Mouse (Mus musculus): Measurements from ENCODE around the gene Bmp2. TPM values are rescaled to one million over a fixed set of nuclear protein-coding genes. Genes with fewer than 3 reads are reported as not detected.
A peak's percentile ranks its signal among the peaks of the same experiment; 100 is the strongest.

The Bmp2 gene
- polyA plus RNA-seq, 1 experiment: 1.9 TPM

DNA sequence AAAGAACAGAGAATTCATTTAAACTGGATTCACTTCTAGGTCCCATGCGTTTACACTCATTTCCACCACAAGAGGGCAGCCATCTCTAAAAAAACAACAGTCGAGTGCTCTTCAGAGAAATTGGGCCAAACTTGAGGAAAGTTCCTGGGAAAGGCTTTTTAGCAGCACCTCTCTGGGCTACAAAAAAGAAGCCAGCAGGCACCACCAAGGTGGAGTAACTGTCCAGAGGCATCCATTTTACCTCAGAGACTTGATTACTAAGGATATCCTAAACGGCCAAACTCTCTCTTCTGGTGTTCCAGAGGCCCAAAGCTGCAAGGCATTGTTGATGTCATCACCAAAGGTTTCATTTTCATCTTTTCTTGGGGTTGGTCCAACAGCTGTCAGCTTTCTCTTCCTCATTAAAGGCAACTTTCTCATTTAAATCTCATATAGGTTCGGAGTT is 1.7 kb upstream of the Bmp2 start:
- peaks cover 5% of the 10 kb centered on the region; the same call in 1 of the 2 replicates for H3K27me3 ChIP-seq (ENCODE audit: control insufficient read depth, insufficient read depth, low read length)
- TF ChIP-seq CTCF (IDR thresholded peaks at IDR 0.05; ENCODE audit: borderline replicate concordance, insufficient read depth, low read depth, low read length) (peak; percentile 33; the same call in 1 of the 2 replicates), POLR2A (IDR thresholded peaks at IDR 0.05; ENCODE audit: borderline replicate concordance, insufficient read depth, low read length) (no peak)
- DNase-seq: peak; percentile 44 to 45
- H3K4me1 ChIP-seq (ENCODE audit: control insufficient read depth, insufficient read depth, low read length): no peaks in the 10 kb centered on the region
- no peak overlapping the region for H3K27ac ChIP-seq (ENCODE audit: insufficient read depth, low read length)
- no peak overlapping the region for H3K4me3 ChIP-seq (replicated peaks; ENCODE audit: insufficient read depth, low read depth, low read length)
- 13% methylated on average over 4 of the region's 4 CpGs for WGBS

GRCm38 (mm10) chr2:133552842-133553465 is 995 bp downstream of the Bmp2 start:
- Histone ChIP-seq H3K4me1 (ENCODE audit: control insufficient read depth, insufficient read depth, low read length) (no peaks in the 10 kb centered on the region), H3K27me3 (ENCODE audit: control insufficient read depth, insufficient read depth, low read length) (peaks cover 5% of the 10 kb centered on the region; the same call in 1 of the 2 replicates), H3K27ac (ENCODE audit: insufficient read depth, low read length) (no peak overlapping the region), H3K4me3 (replicated peaks; ENCODE audit: insufficient read depth, low read depth, low read length) (no peak overlapping the region)
- DNase-seq: no peak
- TF ChIP-seq POLR2A (IDR thresholded peaks at IDR 0.05; ENCODE audit: borderline replicate concordance, insufficient read depth, low read length) (no peak), CTCF (IDR thresholded peaks at IDR 0.05; ENCODE audit: borderline replicate concordance, insufficient read depth, low read depth, low read length) (no peak)
- WGBS: 4% methylated on average over 48 of the region's 48 CpGs

DNA sequence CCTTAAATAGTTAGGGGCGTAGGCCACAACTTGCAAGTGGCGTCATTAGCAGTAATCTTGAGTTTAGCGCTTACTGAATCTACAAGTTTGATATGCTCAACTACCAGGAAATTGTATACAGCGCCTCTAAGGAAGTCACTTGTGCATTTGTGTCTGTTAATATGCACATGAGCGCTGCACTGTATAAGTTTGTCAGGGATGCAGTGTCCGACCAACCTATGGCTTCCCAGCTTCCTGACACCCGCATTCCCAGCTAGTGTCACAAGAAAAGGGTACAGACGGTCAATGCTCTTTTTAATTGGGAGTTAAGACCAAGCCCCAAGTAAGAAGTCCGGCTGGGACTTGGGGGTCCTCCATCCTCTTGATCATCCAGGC is 1.9 kb downstream of the Bmp2 start:
- Histone ChIP-seq H3K4me3 (replicated peaks; ENCODE audit: insufficient read depth, low read depth, low read length) (no peak overlapping the region), H3K4me1 (ENCODE audit: control insufficient read depth, insufficient read depth, low read length) (no peaks in the 10 kb centered on the region), H3K27me3 (ENCODE audit: control insufficient read depth, insufficient read depth, low read length) (peaks cover 5% of the 10 kb centered on the region; the same call in 1 of the 2 replicates), H3K27ac (ENCODE audit: insufficient read depth, low read length) (no peak overlapping the region)
- no peak for TF ChIP-seq POLR2A (IDR thresholded peaks at IDR 0.05; ENCODE audit: borderline replicate concordance, insufficient read depth, low read length)
- TF ChIP-seq CTCF (IDR thresholded peaks at IDR 0.05; ENCODE audit: borderline replicate concordance, insufficient read depth, low read depth, low read length): no peak
- 63% methylated on average over 9 of the region's 9 CpGs for WGBS
- no peak for DNase-seq

GRCm38 (mm10) chr2:133554286-133555021 is 2.5 kb downstream of the Bmp2 start:
- no peak overlapping the region for H3K4me3 ChIP-seq (replicated peaks; ENCODE audit: insufficient read depth, low read depth, low read length)
- no peak for TF ChIP-seq CTCF (IDR thresholded peaks at IDR 0.05; ENCODE audit: borderline replicate concordance, insufficient read depth, low read depth, low read length)
- no peak for TF ChIP-seq POLR2A (IDR thresholded peaks at IDR 0.05; ENCODE audit: borderline replicate concordance, insufficient read depth, low read length)
- 2% methylated on average over 55 of the region's 55 CpGs for WGBS
- H3K27me3 ChIP-seq (ENCODE audit: control insufficient read depth, insufficient read depth, low read length): peaks cover 5% of the 10 kb centered on the region; the same call in 1 of the 2 replicates
- no peaks in the 10 kb centered on the region for H3K4me1 ChIP-seq (ENCODE audit: control insufficient read depth, insufficient read depth, low read length)
- H3K27ac ChIP-seq (ENCODE audit: insufficient read depth, low read length): no peak overlapping the region
- peak in 1 of 2 experiments; percentile 9 for DNase-seq

- H3K4me1 ChIP-seq (ENCODE audit: control insufficient read depth, insufficient read depth, low read length): no peaks in the 10 kb centered on the region; the same call in 1 of the 2 replicates
- no peak overlapping the region for H3K27ac ChIP-seq (ENCODE audit: insufficient read depth, low read length)
- TF ChIP-seq CTCF (IDR thresholded peaks at IDR 0.05; ENCODE audit: borderline replicate concordance, insufficient read depth, low read depth, low read length) (no peak), POLR2A (IDR thresholded peaks at IDR 0.05; ENCODE audit: borderline replicate concordance, insufficient read depth, low read length) (no peak)
- peaks cover 2% of the 10 kb centered on the region; the same call in 1 of the 2 replicates for H3K27me3 ChIP-seq (ENCODE audit: control insufficient read depth, insufficient read depth, low read length)
- DNase-seq: no peak
- no peak overlapping the region for H3K4me3 ChIP-seq (replicated peaks; ENCODE audit: insufficient read depth, low read depth, low read length)
- WGBS: 69% methylated on average over 10 of the region's 10 CpGs
Observed at GRCm38 (mm10) chr2:133564248-133564886, 12.4 kb downstream of the Bmp2 start.

- 87% methylated on average over 5 of the region's 5 CpGs for WGBS
- no peak for DNase-seq
- peaks cover 2% of the 10 kb centered on the region; the same call in 1 of the 2 replicates for H3K27me3 ChIP-seq (ENCODE audit: control insufficient read depth, insufficient read depth, low read length)
- no peak overlapping the region for H3K4me3 ChIP-seq (replicated peaks; ENCODE audit: insufficient read depth, low read depth, low read length)
- H3K4me1 ChIP-seq (ENCODE audit: control insufficient read depth, insufficient read depth, low read length): no peaks in the 10 kb centered on the region; the same call in 1 of the 2 replicates
- TF ChIP-seq POLR2A (IDR thresholded peaks at IDR 0.05; ENCODE audit: borderline replicate concordance, insufficient read depth, low read length) (no peak), CTCF (IDR thresholded peaks at IDR 0.05; ENCODE audit: borderline replicate concordance, insufficient read depth, low read depth, low read length) (no peak)
- H3K27ac ChIP-seq (ENCODE audit: insufficient read depth, low read length): no peak overlapping the region
Observed at GRCm38 (mm10) chr2:133565424-133565823, 13.5 kb downstream of the Bmp2 start.

DNA sequence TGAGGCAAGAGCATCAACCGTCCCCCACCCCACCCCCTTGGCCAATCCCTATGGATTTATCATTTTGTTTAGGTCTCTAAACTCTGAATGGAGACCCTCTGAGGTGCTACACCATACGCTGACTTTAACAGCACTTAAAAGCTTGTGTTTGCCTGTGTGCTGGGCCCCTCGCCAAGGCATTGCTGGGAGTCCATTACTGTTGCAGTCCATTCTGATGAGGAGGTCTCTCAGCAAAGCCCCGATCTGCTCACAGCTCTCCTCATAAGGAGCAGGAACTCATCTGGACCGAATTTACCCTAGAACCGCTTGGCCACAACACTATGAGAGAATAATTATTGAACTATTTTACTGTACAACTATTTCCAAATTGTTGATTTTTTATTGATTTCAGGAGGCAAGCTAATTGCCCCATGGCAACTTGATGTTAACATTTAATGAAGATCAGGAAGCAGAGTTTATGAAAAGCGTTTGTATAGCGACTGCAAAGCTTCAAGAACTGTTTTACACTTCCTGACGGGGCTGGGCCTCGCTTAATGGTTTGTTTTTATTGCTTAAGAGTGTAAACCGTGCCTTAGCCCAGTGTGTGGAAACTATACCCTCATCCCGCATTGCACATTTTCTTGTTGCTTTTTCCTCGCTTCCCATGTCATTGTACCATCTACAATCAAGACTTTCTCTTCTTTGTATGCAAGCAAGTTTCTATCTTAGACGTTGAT is 14.2 kb downstream of the Bmp2 start:
- Histone ChIP-seq H3K4me3 (replicated peaks; ENCODE audit: insufficient read depth, low read depth, low read length) (no peak overlapping the region), H3K27ac (ENCODE audit: insufficient read depth, low read length) (no peak overlapping the region), H3K4me1 (ENCODE audit: control insufficient read depth, insufficient read depth, low read length) (no peaks in the 10 kb centered on the region; the same call in 1 of the 2 replicates), H3K27me3 (ENCODE audit: control insufficient read depth, insufficient read depth, low read length) (peaks cover 2% of the 10 kb centered on the region; the same call in 1 of the 2 replicates)
- no peak for DNase-seq
- WGBS: 72% methylated on average over 14 of the region's 14 CpGs
- TF ChIP-seq CTCF (IDR thresholded peaks at IDR 0.05; ENCODE audit: borderline replicate concordance, insufficient read depth, low read depth, low read length): no peak
- TF ChIP-seq POLR2A (IDR thresholded peaks at IDR 0.05; ENCODE audit: borderline replicate concordance, insufficient read depth, low read length): no peak
